Mouse (Mus musculus) embryonic fibroblast, embryonic 13.5 days (primary cell): Measurements from ENCODE around the gene Glrx.

Experiments
- CTCF ChIP-seq: IDR thresholded peaks from 2 replicates; pipeline ENCODE4 v1.5.1; 2011; ENCODE audit warnings: mild to moderate bottlenecking, control low read depth, low read length, moderate library complexity, borderline replicate concordance; ENCODE audit not compliant: insufficient read depth
- POLR2A ChIP-seq: IDR thresholded peaks from 2 replicates; pipeline ENCODE4 v1.6.1; 2011; ENCODE audit warnings: low read depth, mild to moderate bottlenecking, control low read depth, low read length, moderate library complexity

- peak; percentile 97 for TF ChIP-seq POLR2A
- TF ChIP-seq CTCF: no peak
Observed at GRCm38 (mm10) chr13:75839719-75840481, at the start of gene Glrx.
